Mouse (Mus musculus) CH12.LX (cell line): ENCODE results near the gene Adamtsl5. TPM values are rescaled to one million over a fixed set of nuclear protein-coding genes. Genes with fewer than 3 reads are reported as not detected.

ENCODE experiments used
- DNase-seq: peaks from one replicate; pipeline ENCODE4 v3.0.0-alpha.2; 2013; ENCODE audit errors: extremely low read depth
- H3K27ac ChIP-seq: 2 replicates; pipeline ENCODE4 v1.5.1; 2012; ENCODE audit warnings: low read depth, mild to moderate bottlenecking, control low read depth, moderate library complexity; ENCODE audit not compliant: insufficient read depth
- H3K27me3 ChIP-seq: replicated peaks from 2 replicates; pipeline ENCODE3; 2012; ENCODE audit warnings: inconsistent platforms
- H3K36me3 ChIP-seq, 2 experiments: replicated peaks in 1 of 2; 2 replicates each; pipeline versions ENCODE3 to v1.6.1; 2012; ENCODE audit warnings: inconsistent platforms in 1 of 2, low read length in 1 of 2, mild to moderate bottlenecking in 1 of 2, mixed read lengths in 1 of 2, moderate library complexity in 1 of 2; ENCODE audit not compliant: control insufficient read depth in 1 of 2, insufficient read depth in 1 of 2
- H3K4me1 ChIP-seq, 2 experiments: 2 replicates each; pipeline ENCODE4 v1.6.1; 2012; ENCODE audit warnings: inconsistent platforms in 1 of 2, moderate library complexity in 1 of 2; ENCODE audit not compliant: insufficient read depth in 2 of 2, control insufficient read depth in 1 of 2
- H3K4me2 ChIP-seq: 2 replicates; pipeline ENCODE4 v1.6.1; 2012; ENCODE audit warnings: low read depth, mild to moderate bottlenecking, control low read depth; ENCODE audit not compliant: poor library complexity, insufficient read depth, severe bottlenecking
- H3K4me3 ChIP-seq, 3 experiments: fragments of 150-350 bp in 1 of 3; sonication (generic) in 1 of 3; replicated peaks in 1 of 3; 2 replicates each; pipeline versions ENCODE3 to v1.5.1; 2011 to 2012; ENCODE audit warnings: low read depth in 2 of 3, low read length in 2 of 3, mild to moderate bottlenecking in 2 of 3, moderate library complexity in 2 of 3, control low read depth in 1 of 3, improper control_type of control experiment in 1 of 3, inconsistent platforms in 1 of 3, mixed read lengths in 1 of 3; ENCODE audit not compliant: poor library complexity in 1 of 3
- H3K79me2 ChIP-seq: replicated peaks from 2 replicates; pipeline ENCODE4 v1.6.1; 2012; ENCODE audit warnings: mild to moderate bottlenecking, moderate library complexity; ENCODE audit not compliant: control insufficient read depth, poor library complexity, insufficient read depth, severe bottlenecking; ENCODE audit errors: extremely low read depth
- H3K9ac ChIP-seq: 2 replicates; pipeline ENCODE4 v1.6.1; 2012; ENCODE audit warnings: low read depth, mild to moderate bottlenecking, control low read depth, moderate library complexity; ENCODE audit not compliant: insufficient read depth
- H3K9me3 ChIP-seq: replicated peaks from 2 replicates; pipeline ENCODE3; 2012; ENCODE audit warnings: low read length, inconsistent platforms, mixed read lengths
- CHD2 ChIP-seq: IDR thresholded peaks from 2 replicates; pipeline ENCODE4 v1.6.1; 2011; ENCODE audit warnings: low read length, improper control_type of control experiment
- CTCF ChIP-seq, 2 experiments: IDR thresholded peaks in 1 of 2; conservative IDR thresholded peaks in 1 of 2; 2 replicates each; pipeline ENCODE4 v1.5.1; 2011 to 2012; ENCODE audit warnings: low read depth in 2 of 2, low read length in 2 of 2, improper control_type of control experiment in 1 of 2, inconsistent platforms in 1 of 2, mild to moderate bottlenecking in 1 of 2, moderate library complexity in 1 of 2
- ELF1 ChIP-seq: IDR thresholded peaks from 2 replicates; pipeline ENCODE4 v1.6.1; 2014; ENCODE audit warnings: low read depth, mild to moderate bottlenecking, inconsistent platforms, low read length, improper control_type of control experiment
- EP300 ChIP-seq: IDR thresholded peaks from 2 replicates; pipeline ENCODE4 v1.6.1; 2011; ENCODE audit warnings: low read length, improper control_type of control experiment
- GABPA ChIP-seq: IDR thresholded peaks from 2 replicates; pipeline ENCODE4 v1.6.1; 2012; ENCODE audit warnings: low read depth, low read length, improper control_type of control experiment, inconsistent platforms; ENCODE audit not compliant: insufficient replicate concordance
- HCFC1 ChIP-seq: IDR thresholded peaks from 2 replicates; pipeline ENCODE4 v1.6.1; 2012; ENCODE audit warnings: low read depth, mild to moderate bottlenecking, inconsistent platforms, low read length, improper control_type of control experiment
- IRF4 ChIP-seq: IDR thresholded peaks from 2 replicates; pipeline ENCODE4 v1.6.1; 2014; ENCODE audit warnings: low read depth, mild to moderate bottlenecking, inconsistent platforms, low read length, improper control_type of control experiment
- MAFK ChIP-seq: IDR thresholded peaks from 2 replicates; pipeline ENCODE4 v1.6.1; 2011; ENCODE audit warnings: low read length, improper control_type of control experiment; ENCODE audit not compliant: insufficient replicate concordance
- MAX ChIP-seq: IDR thresholded peaks from 2 replicates; pipeline ENCODE4 v1.6.1; 2011; ENCODE audit warnings: low read length, improper control_type of control experiment
- MAZ ChIP-seq: IDR thresholded peaks from 2 replicates; pipeline ENCODE4 v1.6.1; 2012; ENCODE audit warnings: low read depth, mild to moderate bottlenecking, inconsistent platforms, low read length, improper control_type of control experiment, moderate library complexity
- MYC ChIP-seq: IDR thresholded peaks from 2 replicates; pipeline ENCODE4 v1.6.1; 2011; ENCODE audit warnings: low read depth, mild to moderate bottlenecking, improper control_type of control experiment, low read length
- NRF1 ChIP-seq: IDR thresholded peaks from 2 replicates; pipeline ENCODE4 v1.6.1; 2014; ENCODE audit warnings: low read depth, mild to moderate bottlenecking, inconsistent platforms, low read length, improper control_type of control experiment, moderate library complexity
- PAX5 ChIP-seq: IDR thresholded peaks from 2 replicates; pipeline ENCODE4 v1.6.1; 2012; ENCODE audit warnings: low read length, inconsistent platforms, mixed read lengths
- RCOR1 ChIP-seq: conservative IDR thresholded peaks from 2 replicates; pipeline ENCODE4 v1.6.1; 2012; ENCODE audit warnings: low read depth, mild to moderate bottlenecking, inconsistent platforms, low read length, improper control_type of control experiment
- SMC3 ChIP-seq: IDR thresholded peaks from 2 replicates; pipeline ENCODE4 v1.6.1; 2011; ENCODE audit warnings: low read depth, low read length, improper control_type of control experiment
- TBP ChIP-seq: conservative IDR thresholded peaks from 2 replicates; pipeline ENCODE4 v1.6.1; 2011; ENCODE audit warnings: low read depth, low read length, improper control_type of control experiment
- TCF12 ChIP-seq: IDR thresholded peaks from 2 replicates; pipeline ENCODE4 v1.6.1; 2014; ENCODE audit warnings: low read depth, mild to moderate bottlenecking, inconsistent platforms, low read length, improper control_type of control experiment
- ZKSCAN1 ChIP-seq: IDR thresholded peaks from 2 replicates; pipeline ENCODE4 v1.6.1; 2012; ENCODE audit warnings: low read depth, inconsistent platforms, low read length, improper control_type of control experiment, borderline replicate concordance
- dilution Hi-C: fragments of 300-500 bp; cut with MboI; formaldehyde crosslinking; loops from 2 replicates; pipeline ENCODE4 v1.14.3; 2020; ENCODE audit warnings: low sequenced_read_pairs; ENCODE audit not compliant: extremely low pct_unique_long_range_greater_than_20kb, extremely low pct_ligation_motif_present
- in situ Hi-C: fragments of 300-500 bp; cut with MboI; formaldehyde crosslinking; loops from 3 replicates; pipeline ENCODE4 v1.14.3; 2019; ENCODE audit warnings: low sequenced_read_pairs, low pct_ligation_motif_present, low pct_unique_long_range_greater_than_20kb, mixed read lengths
- polyA plus RNA-seq: library from polyadenylated mRNA; unstranded; fragments of >175 nt; gene quantifications from 2 replicates; pipeline ENCODE4 v1.2.1, GENCODE M21; 2012; ENCODE audit warnings: low read depth; ENCODE audit not compliant: insufficient read length
- total RNA-seq, 2 experiments: library from RNA; depleted of rRNA; stranded (reverse); fragments of 300-350 nt in 1 of 2; fragments of >200 nt in 1 of 2; gene quantifications; 2 replicates each; pipeline ENCODE4 v1.2.3; 2012 to 2014

The Adamtsl5 gene
- total and polyA plus RNA-seq, 3 experiments, result 0.16 to 0.55 (median 0.27) TPM

DNA sequence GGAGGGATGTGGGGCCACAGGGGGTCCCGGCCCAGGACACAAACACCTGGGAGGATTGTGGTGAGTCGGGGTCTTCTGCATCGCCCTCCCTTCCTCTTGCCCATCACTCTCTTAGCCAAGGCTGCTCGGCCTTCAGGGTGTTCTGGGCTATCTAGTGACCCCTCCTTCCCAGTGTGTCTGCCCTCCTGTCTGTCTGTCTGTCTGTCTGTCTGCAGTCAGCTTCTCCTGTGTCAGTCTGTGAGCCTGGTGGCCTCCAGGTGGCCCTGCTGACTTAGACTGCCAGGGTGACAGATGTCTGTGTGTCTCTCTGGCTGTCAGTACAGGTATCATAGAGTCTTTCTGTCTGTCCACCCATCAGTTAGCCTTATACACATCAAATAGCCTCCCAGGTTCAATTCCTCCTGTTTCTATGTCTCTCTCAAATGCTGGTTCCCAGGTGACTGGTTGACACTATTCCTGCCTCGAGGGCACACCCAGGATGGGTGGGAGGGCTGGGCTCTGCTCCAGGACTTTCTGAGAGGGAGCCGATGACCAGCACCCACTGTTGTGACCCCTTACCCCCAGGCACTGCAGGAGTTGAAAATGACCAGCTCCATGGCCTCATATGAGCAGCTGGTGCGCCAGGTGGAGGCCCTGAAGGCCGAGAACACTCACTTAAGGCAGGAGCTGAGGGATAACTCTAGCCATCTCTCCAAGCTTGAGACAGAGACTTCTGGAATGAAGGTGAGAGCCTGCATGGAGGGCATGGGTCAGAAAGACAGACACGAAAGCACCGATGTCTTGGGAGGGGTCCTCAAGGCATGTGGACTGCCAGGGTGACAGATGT is 46.7 kb downstream of the Adamtsl5 start:
- Histone ChIP-seq H3K27me3 (peaks cover 66% of the 10 kb centered on the region), H3K4me2 (no peak overlapping the region), H3K27ac (no peak overlapping the region), H3K9me3 (no peaks in the 10 kb centered on the region), H3K4me1 (peaks cover 0 to 15% of the 10 kb centered on the region in 2 experiments; a peak in 3 of 4 replicates), H3K4me3 (no peak overlapping the region), H3K79me2 (no peaks in the 10 kb centered on the region), H3K9ac (no peak overlapping the region), H3K36me3 (no peaks in the 10 kb centered on the region)
- dilution Hi-C loops, result no loop called here
- in situ Hi-C loops, result no loop called here
- TF ChIP-seq CTCF (conservative IDR thresholded peaks at IDR 0.05 in 1 of 2, IDR thresholded peaks at IDR 0.05 in 1 of 2; ENCODE audit: low read depth in 2 of 2, low read length in 2 of 2), result peak in 1 of 2 experiments; percentile 22; a peak in 1 of 4 replicates
- TF ChIP-seq NRF1, result no peak
- no peak for TF ChIP-seq IRF4
- no peak for TF ChIP-seq TBP
- no peak for DNase-seq

DNA sequence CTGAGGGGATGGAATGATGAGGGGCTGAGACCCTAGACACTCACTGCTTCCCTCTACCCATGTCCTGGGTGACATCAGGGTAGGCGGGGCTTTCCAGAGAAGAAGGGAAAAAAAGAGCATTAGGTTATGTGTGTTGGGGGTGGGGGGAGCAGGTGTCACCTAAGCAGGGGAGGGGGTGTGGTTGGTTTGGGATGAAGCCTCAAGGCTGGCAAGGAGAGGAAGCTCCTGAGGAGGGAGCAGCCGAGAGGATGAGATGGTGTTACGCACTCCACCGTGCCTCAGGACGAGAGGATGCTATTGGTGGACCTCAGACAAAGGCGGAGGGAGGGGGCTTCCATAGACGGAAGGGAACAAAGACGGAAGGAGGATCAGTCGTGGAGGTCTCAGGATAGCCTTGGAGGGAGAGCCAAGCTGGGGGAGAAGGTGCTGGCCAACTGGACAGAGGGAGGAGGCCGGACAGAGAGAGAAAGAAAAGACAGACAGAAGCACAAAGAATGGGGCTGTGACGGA is 47.5 kb downstream of the Adamtsl5 start:
- Histone ChIP-seq H3K4me3 (no peak overlapping the region), H3K79me2 (no peaks in the 10 kb centered on the region), H3K9me3 (no peaks in the 10 kb centered on the region), H3K9ac (no peak overlapping the region), H3K27me3 (peaks cover 59% of the 10 kb centered on the region), H3K4me2 (no peak overlapping the region), H3K27ac (no peak overlapping the region), H3K36me3 (no peaks in the 10 kb centered on the region), H3K4me1 (peaks cover 0 to 21% of the 10 kb centered on the region in 2 experiments; a peak in 3 of 4 replicates)
- in situ Hi-C loops, result no loop called here
- TF ChIP-seq HCFC1 (no peak), MAFK (no peak), CTCF (conservative IDR thresholded peaks at IDR 0.05 in 1 of 2, IDR thresholded peaks at IDR 0.05 in 1 of 2; ENCODE audit: low read depth in 2 of 2, low read length in 2 of 2) (no peak), MYC (no peak), MAX (no peak), PAX5 (no peak), ZKSCAN1 (no peak), GABPA (no peak), TCF12 (no peak), ELF1 (no peak), MAZ (no peak), EP300 (no peak), RCOR1 (no peak), SMC3 (no peak), CHD2 (no peak)
- DNase-seq, result no peak
- dilution Hi-C loops, result no loop called here
